Mouse (Mus musculus): ENCODE results near the gene Rrp9. TPM values are rescaled to one million over a fixed set of nuclear protein-coding genes. Genes with fewer than 3 reads are reported as not detected.

The Rrp9 gene
- total and polyA plus RNA-seq, 3 experiments, result 120 to 326 (median 130) TPM

- peaks cover 2 to 39% of the 10 kb centered on the region in 2 experiments for H3K36me3 ChIP-seq (replicated peaks in 1 of 2; ENCODE audit: control insufficient read depth in 1 of 2, insufficient read depth in 1 of 2, low read length in 1 of 2)
- no peak overlapping the region for H3K4me3 ChIP-seq (replicated peaks in 1 of 3; ENCODE audit: low read depth in 2 of 3, low read length in 2 of 3, poor library complexity in 1 of 3)
- dilution Hi-C loops (cut with MboI; ENCODE audit: extremely low pct_ligation_motif_present, extremely low pct_unique_long_range_greater_than_20kb, low sequenced_read_pairs), result no loop called here
Observed at GRCm38 (mm10) chr9:106471892-106472291, 3.9 kb upstream of the Rrp9 start.

GRCm38 (mm10) chr9:106472321-106472720 is 3.4 kb upstream of the Rrp9 start:
- in situ Hi-C loops (cut with MboI; ENCODE audit: low pct_ligation_motif_present, low pct_unique_long_range_greater_than_20kb, low sequenced_read_pairs), result no loop called here
- TF ChIP-seq SIN3A (IDR thresholded peaks at IDR 0.05; ENCODE audit: low read length) (no peak), PAX5 (IDR thresholded peaks at IDR 0.05; ENCODE audit: low read length) (no peak), ZNF384 (IDR thresholded peaks at IDR 0.05; ENCODE audit: low read depth, low read length) (no peak), SMC3 (IDR thresholded peaks at IDR 0.05; ENCODE audit: low read depth, low read length) (no peak), CHD2 (IDR thresholded peaks at IDR 0.05; ENCODE audit: low read length) (no peak), MYC (IDR thresholded peaks at IDR 0.05; ENCODE audit: low read depth, low read length) (no peak), HCFC1 (IDR thresholded peaks at IDR 0.05; ENCODE audit: low read depth, low read length) (no peak), POLR2AphosphoS2 (IDR thresholded peaks at IDR 0.05; ENCODE audit: low read depth, low read length) (no peak), JUND (conservative IDR thresholded peaks at IDR 0.05; ENCODE audit: low read depth, low read length) (no peak), ZC3H11A (IDR thresholded peaks at IDR 0.05; ENCODE audit: low read depth, low read length) (no peak), NRF1 (IDR thresholded peaks at IDR 0.05; ENCODE audit: low read depth, low read length) (no peak), MAZ (IDR thresholded peaks at IDR 0.05; ENCODE audit: low read depth, low read length) (no peak), POLR2A (IDR thresholded peaks at IDR 0.05; ENCODE audit: low read depth, low read length) (no peak), MAFK (IDR thresholded peaks at IDR 0.05; ENCODE audit: insufficient replicate concordance, low read length) (no peak), BHLHE40 (IDR thresholded peaks at IDR 0.05; ENCODE audit: low read depth, low read length) (no peak), RCOR1 (conservative IDR thresholded peaks at IDR 0.05; ENCODE audit: low read depth, low read length) (no peak), CTCF (conservative IDR thresholded peaks at IDR 0.05 in 1 of 2, IDR thresholded peaks at IDR 0.05 in 1 of 2; ENCODE audit: low read depth in 2 of 2, low read length in 2 of 2) (no peak)
- no peak overlapping the region for H3K27ac ChIP-seq (ENCODE audit: insufficient read depth, low read depth)

More at GRCm38 (mm10) chr9:106471892-106472291, 3.9 kb upstream of the Rrp9 start:
- in situ Hi-C loops (cut with MboI; ENCODE audit: low pct_ligation_motif_present, low pct_unique_long_range_greater_than_20kb, low sequenced_read_pairs), result no loop called here
- H3K4me2 ChIP-seq (ENCODE audit: insufficient read depth, low read depth, poor library complexity, severe bottlenecking), result no peak overlapping the region
- TF ChIP-seq ELF1 (IDR thresholded peaks at IDR 0.05; ENCODE audit: low read depth, low read length), result no peak
- TF ChIP-seq RCOR1 (conservative IDR thresholded peaks at IDR 0.05; ENCODE audit: low read depth, low read length), result no peak
- TF ChIP-seq IRF4 (IDR thresholded peaks at IDR 0.05; ENCODE audit: low read depth, low read length), result no peak
- no peak for TF ChIP-seq POLR2AphosphoS2 (IDR thresholded peaks at IDR 0.05; ENCODE audit: low read depth, low read length)
- no peak for TF ChIP-seq KAT2A (IDR thresholded peaks at IDR 0.05; ENCODE audit: insufficient replicate concordance, low read length)
- H3K27ac ChIP-seq (ENCODE audit: insufficient read depth, low read depth), result no peak overlapping the region
- H3K79me2 ChIP-seq (replicated peaks; ENCODE audit: control insufficient read depth, extremely low read depth, insufficient read depth, poor library complexity, severe bottlenecking), result no peaks in the 10 kb centered on the region
- H3K9ac ChIP-seq (ENCODE audit: insufficient read depth, low read depth), result no peak overlapping the region
- H3K4me1 ChIP-seq (ENCODE audit: control insufficient read depth in 1 of 2, insufficient read depth in 2 of 2), result peaks cover 0 to 36% of the 10 kb centered on the region in 2 experiments; a peak in 3 of 4 replicates
- no peaks in the 10 kb centered on the region for H3K27me3 ChIP-seq (replicated peaks)
- H3K9me3 ChIP-seq (replicated peaks; ENCODE audit: low read length), result no peaks in the 10 kb centered on the region
- DNase-seq (ENCODE audit: extremely low read depth), result no peak

More at GRCm38 (mm10) chr9:106472321-106472720, 3.4 kb upstream of the Rrp9 start:
- H3K27me3 ChIP-seq (replicated peaks), result no peaks in the 10 kb centered on the region
- H3K9ac ChIP-seq (ENCODE audit: insufficient read depth, low read depth), result no peak overlapping the region
- no peaks in the 10 kb centered on the region for H3K9me3 ChIP-seq (replicated peaks; ENCODE audit: low read length)
- no peak overlapping the region for H3K4me3 ChIP-seq (replicated peaks in 1 of 3; ENCODE audit: low read depth in 2 of 3, low read length in 2 of 3, poor library complexity in 1 of 3)
- H3K4me1 ChIP-seq (ENCODE audit: control insufficient read depth in 1 of 2, insufficient read depth in 2 of 2), result peaks cover 0 to 36% of the 10 kb centered on the region in 2 experiments; a peak in 3 of 4 replicates
- H3K4me2 ChIP-seq (ENCODE audit: insufficient read depth, low read depth, poor library complexity, severe bottlenecking), result no peak overlapping the region
- peaks cover 2% of the 10 kb centered on the region for H3K79me2 ChIP-seq (replicated peaks; ENCODE audit: control insufficient read depth, extremely low read depth, insufficient read depth, poor library complexity, severe bottlenecking)
- H3K36me3 ChIP-seq (replicated peaks in 1 of 2; ENCODE audit: control insufficient read depth in 1 of 2, insufficient read depth in 1 of 2, low read length in 1 of 2), result peaks cover 2 to 39% of the 10 kb centered on the region in 2 experiments
- dilution Hi-C loops (cut with MboI; ENCODE audit: extremely low pct_ligation_motif_present, extremely low pct_unique_long_range_greater_than_20kb, low sequenced_read_pairs), result no loop called here
- DNase-seq (ENCODE audit: extremely low read depth), result no peak

Data from CH12.LX (cell line).